Mouse (Mus musculus) mouse trophoblast stem cell (cell line): ENCODE results near the gene Lrrc9.

Experiments used
- in situ Hi-C, 2 experiments: fragments of 300-500 bp; cut with MseI, MboI; formaldehyde crosslinking; loops; 2 replicates in 1 of 2; 3 replicates in 1 of 2; pipeline ENCODE4 v1.15.1; 2025

Lrrc9 gene

GRCm38 (mm10) chr12:72564281-72564795 lies 122.7 kb downstream of the Lrrc9 start:
- in situ Hi-C loops = no loop called here
